Mouse (Mus musculus) right cerebral cortex, postnatal 36 days (tissue): Measurements from ENCODE around the gene Itpr3.

Source experiments
- DNase-seq, 2 experiments: peaks; one replicate each; pipeline ENCODE4 v3.0.0; 2022; ENCODE audit warnings: low spot score in 2 of 2, mixed read lengths in 1 of 2

Gene Itpr3

GRCm38 (mm10) chr17:27038335-27039050 is 18.6 kb upstream of the Itpr3 start:
- DNase-seq = no peak

- no peak for DNase-seq
Observed at GRCm38 (mm10) chr17:27039432-27040102, 17.5 kb upstream of the Itpr3 start.

- no peak for DNase-seq
Observed at GRCm38 (mm10) chr17:27040304-27041045, 16.6 kb upstream of the Itpr3 start.

- DNase-seq = no peak
Observed at GRCm38 (mm10) chr17:27041046-27041786, 15.9 kb upstream of the Itpr3 start.

GRCm38 (mm10) chr17:27041787-27042055 is 15.4 kb upstream of the Itpr3 start:
- no peak for DNase-seq

GRCm38 (mm10) chr17:27042840-27043239 is 14.3 kb upstream of the Itpr3 start:
- DNase-seq = no peak

GRCm38 (mm10) chr17:27045164-27045563 is 11.9 kb upstream of the Itpr3 start:
- DNase-seq = no peak

- no peak for DNase-seq
Observed at GRCm38 (mm10) chr17:27047762-27048444, 9.2 kb upstream of the Itpr3 start.

- no peak for DNase-seq
Observed at GRCm38 (mm10) chr17:27048445-27049239, 8.5 kb upstream of the Itpr3 start.

- no peak for DNase-seq
Observed at GRCm38 (mm10) chr17:27050853-27051252, 6.3 kb upstream of the Itpr3 start.

- no peak for DNase-seq
Observed at GRCm38 (mm10) chr17:27051514-27051913, 5.6 kb upstream of the Itpr3 start.

GRCm38 (mm10) chr17:27056170-27056569 is 934 bp upstream of the Itpr3 start:
- no peak for DNase-seq

GRCm38 (mm10) chr17:27057517-27058055 is 482 bp downstream of the Itpr3 start:
- DNase-seq = no peak

GRCm38 (mm10) chr17:27060698-27061097 is 3.6 kb downstream of the Itpr3 start:
- no peak for DNase-seq

- no peak for DNase-seq
Observed at GRCm38 (mm10) chr17:27061727-27062126, 4.6 kb downstream of the Itpr3 start.

- DNase-seq = no peak
Observed at GRCm38 (mm10) chr17:27062684-27063083, 5.6 kb downstream of the Itpr3 start.

- no peak for DNase-seq
Observed at GRCm38 (mm10) chr17:27063717-27064116, 6.6 kb downstream of the Itpr3 start.

GRCm38 (mm10) chr17:27064195-27064594 is 7.1 kb downstream of the Itpr3 start:
- no peak for DNase-seq

- no peak for DNase-seq
Observed at GRCm38 (mm10) chr17:27066065-27066464, 9.0 kb downstream of the Itpr3 start.

GRCm38 (mm10) chr17:27069071-27069470 is 12.0 kb downstream of the Itpr3 start:
- DNase-seq = no peak

- no peak for DNase-seq
Observed at GRCm38 (mm10) chr17:27070913-27071312, 13.8 kb downstream of the Itpr3 start.
